In genomic region chr10:118766826-118767225, GRCm38 (mm10) we compare ENCODE assay signal across 17 mouse cellular contexts.
A peak's percentile ranks its signal among the peaks of the same experiment; 100 is the strongest.
DNase-seq lines count a peak whose midpoint lies in the region; ATAC-seq lines count a peak whose summit lies in the region.
"Had no signal": no experiment of that assay in that cellular context is flagged by ENCODE, and none has a peak within 500 bp of the region (broad histone marks: within the 10 kb centered on the region; RNA-seq: fewer than 3 reads in every experiment).

No protein-coding gene starts in this region.

- H3K9ac ChIP-seq in kidney, embryonic 14.5 days (ENCODE audit: low read depth, low read length) = no peak overlapping the region
- H3K9ac ChIP-seq: embryonic facial prominence, embryonic 12.5 days; forebrain, embryonic 13.5 days; hindbrain, embryonic 14.5 days had no signal

- WGBS in heart, embryonic 10.5 days = 68% methylated on average over 7 of the region's 7 CpGs
- WGBS in kidney, embryonic 14.5 days = 79% methylated on average over 7 of the region's 7 CpGs
- WGBS in large intestine, adult 2 months = 30% methylated on average over 7 of the region's 7 CpGs

- H3K4me3 ChIP-seq in heart, embryonic 10.5 days = no peak overlapping the region
- no peak overlapping the region for H3K4me3 ChIP-seq in kidney, embryonic 14.5 days (ENCODE audit: low read length)
- H3K4me3 ChIP-seq: embryonic facial prominence, embryonic 12.5 days; erythroblast, embryonic 14.5 days; forebrain, embryonic 13.5 days; heart, adult 2 months had no signal

- peak; percentile 31 for DNase-seq in heart, embryonic 10.5 days (ENCODE audit: low spot score)
- no peak for DNase-seq in heart, postnatal 36 days
- DNase-seq in kidney, adult 8-10 months = peak; percentile 39 to 54
- peak; percentile 59 for DNase-seq in large intestine, adult 2 months (ENCODE audit: low read depth, low spot score)
- peak; percentile 44 for DNase-seq in yolk sac, embryonic 10.5 days (ENCODE audit: low spot score)
- no peak for DNase-seq in thymus, postnatal 25 days
- DNase-seq: adrenal gland, postnatal 10 days; cerebellum, adult 9-11 months; heart, postnatal 14 days; lung, adult 2 months had no signal

- no peaks in the 10 kb centered on the region for H3K36me3 ChIP-seq in heart, embryonic 10.5 days
- no peaks in the 10 kb centered on the region for H3K36me3 ChIP-seq in kidney, embryonic 14.5 days (ENCODE audit: control insufficient read depth, insufficient read depth, low read length)
- H3K36me3 ChIP-seq: embryonic facial prominence, embryonic 12.5 days; G1E had no signal

- H3K4me1 ChIP-seq in heart, embryonic 10.5 days = peaks cover 31% of the 10 kb centered on the region
- peaks cover 6% of the 10 kb centered on the region; the same call in 1 of the 2 replicates for H3K4me1 ChIP-seq in kidney, embryonic 14.5 days (ENCODE audit: control insufficient read depth, insufficient read depth, low read length)
- H3K4me1 ChIP-seq: forebrain, embryonic 13.5 days had no signal

- H3K9me3 ChIP-seq in heart, embryonic 10.5 days = no peaks in the 10 kb centered on the region
- no peaks in the 10 kb centered on the region for H3K9me3 ChIP-seq in kidney, embryonic 14.5 days (ENCODE audit: control insufficient read depth, low read length)
- H3K9me3 ChIP-seq: embryonic facial prominence, embryonic 12.5 days; forebrain, embryonic 13.5 days had no signal

- ATAC-seq in kidney, embryonic 14.5 days (ENCODE audit: low FRiP score, low TSS enrichment) = no peak
- ATAC-seq: forebrain, embryonic 13.5 days had no signal

- intact Hi-C loops in heart, postnatal 36 days (cut with DNase I) = loop anchor here (5.0 kb wide), 1 partner anchor 175 kb away; no protein-coding TSS in a partner anchor

- H3K27me3 ChIP-seq in heart, embryonic 10.5 days (ENCODE audit: insufficient read depth, poor library complexity, severe bottlenecking) = no peaks in the 10 kb centered on the region
- H3K27me3 ChIP-seq in kidney, embryonic 14.5 days (ENCODE audit: control insufficient read depth, insufficient read depth, low read length) = no peaks in the 10 kb centered on the region
- H3K27me3 ChIP-seq: embryonic facial prominence, embryonic 12.5 days; forebrain, embryonic 13.5 days had no signal

- H3K4me2 ChIP-seq in kidney, embryonic 14.5 days (replicated peaks; ENCODE audit: low read depth, low read length) = no peak overlapping the region
- H3K4me2 ChIP-seq: embryonic facial prominence, embryonic 12.5 days; forebrain, embryonic 13.5 days; hindbrain, embryonic 14.5 days had no signal

- H3K27ac ChIP-seq in heart, embryonic 10.5 days = peak overlapping the region; percentile 68
- no peak overlapping the region for H3K27ac ChIP-seq in kidney, embryonic 14.5 days (ENCODE audit: low read depth, low read length)
- H3K27ac ChIP-seq: embryonic facial prominence, embryonic 12.5 days; forebrain, embryonic 13.5 days; hindbrain, embryonic 14.5 days had no signal

Comparison
In these comparisons a context has a peak if more than half of its experiments do, and no peak if none do; other contexts are left out.
1. DNase-seq: peak in heart, embryonic 10.5 days (single experiment), kidney, adult 8-10 months (2 of 2), large intestine, adult 2 months (single experiment) and yolk sac, embryonic 10.5 days (single experiment); none in heart, postnatal 36 days (0 of 2) and thymus, postnatal 25 days (single experiment).